Mouse (Mus musculus) left cerebral cortex, adult 9 months (tissue): ENCODE results near the gene Diexf.

Experiments
- DNase-seq, 2 experiments: peaks; one replicate each; pipeline ENCODE4 v3.0.0; 2022; ENCODE audit warnings: low spot score in 2 of 2

The Diexf gene

GRCm38 (mm10) chr1:193138669-193139068, 8.6 kb upstream of the Diexf start:
- no peak for DNase-seq

- DNase-seq: no peak
Observed at GRCm38 (mm10) chr1:193138087-193138486, 8.0 kb upstream of the Diexf start.

- DNase-seq: no peak
Observed at GRCm38 (mm10) chr1:193133726-193134125, 3.7 kb upstream of the Diexf start.

- no peak for DNase-seq
Observed at GRCm38 (mm10) chr1:193132385-193132784, 2.3 kb upstream of the Diexf start.

GRCm38 (mm10) chr1:193131311-193131948, 1.4 kb upstream of the Diexf start:
- DNase-seq: no peak

GRCm38 (mm10) chr1:193130839-193131238, 767 bp upstream of the Diexf start:
- no peak for DNase-seq

- no peak for DNase-seq
Observed at GRCm38 (mm10) chr1:193130456-193130825, 369 bp upstream of the Diexf start.

GRCm38 (mm10) chr1:193129321-193129720, 751 bp downstream of the Diexf start:
- no peak for DNase-seq

GRCm38 (mm10) chr1:193128055-193128454, 2.0 kb downstream of the Diexf start:
- DNase-seq: no peak

GRCm38 (mm10) chr1:193125835-193126234, 4.2 kb downstream of the Diexf start:
- no peak for DNase-seq

GRCm38 (mm10) chr1:193123290-193123689, 6.8 kb downstream of the Diexf start:
- DNase-seq: no peak

GRCm38 (mm10) chr1:193122793-193123192, 7.3 kb downstream of the Diexf start:
- peak; percentile 51 to 59 for DNase-seq

- no peak for DNase-seq
Observed at GRCm38 (mm10) chr1:193112093-193112492, 18.0 kb downstream of the Diexf start.

GRCm38 (mm10) chr1:193102996-193103395, 27.1 kb downstream of the Diexf start:
- DNase-seq: peak in 1 of 2 experiments; percentile 57

- no peak for DNase-seq
Observed at GRCm38 (mm10) chr1:193102556-193102955, 27.5 kb downstream of the Diexf start.

- no peak for DNase-seq
Observed at GRCm38 (mm10) chr1:193102029-193102428, 28.0 kb downstream of the Diexf start.

- no peak for DNase-seq
Observed at GRCm38 (mm10) chr1:193098946-193099345, 31.1 kb downstream of the Diexf start.

GRCm38 (mm10) chr1:193093596-193093995, 36.5 kb downstream of the Diexf start:
- no peak for DNase-seq

- DNase-seq: no peak
Observed at GRCm38 (mm10) chr1:193092771-193093170, 37.3 kb downstream of the Diexf start.

- no peak for DNase-seq
Observed at GRCm38 (mm10) chr1:193090894-193091293, 39.2 kb downstream of the Diexf start.

GRCm38 (mm10) chr1:193090211-193090871, 39.7 kb downstream of the Diexf start:
- peak in 1 of 2 experiments; percentile 67 for DNase-seq

GRCm38 (mm10) chr1:193089683-193090082, 40.4 kb downstream of the Diexf start:
- DNase-seq: no peak

GRCm38 (mm10) chr1:193089211-193089610, 40.9 kb downstream of the Diexf start:
- no peak for DNase-seq
